Mouse (Mus musculus) gastrocnemius, postnatal 10 days (tissue): ENCODE measurements at regions not wholly inside any gene's neighbourhood (a gene's known extent, or its start where the extent isn't known, plus 50 kb on each side); places are given as distances from the start of the nearest gene placed in this dataset.
A peak's percentile ranks its signal among the peaks of the same experiment; 100 is the strongest.

Experiments
- DNase-seq: peaks from one replicate; pipeline ENCODE4 v3.0.0; 2021; ENCODE audit warnings: mixed read lengths

- no peak for DNase-seq
Measured at GRCm38 (mm10) chr19:15214651-15215050, 616.8 kb upstream of the Tle4 start.

GRCm38 (mm10) chr19:15212881-15213280 lies 615.0 kb upstream of the Tle4 start:
- DNase-seq = no peak

- DNase-seq = no peak
Measured at GRCm38 (mm10) chr19:15203039-15203438, 605.2 kb upstream of the Tle4 start.

- DNase-seq = no peak
Measured at GRCm38 (mm10) chr19:15201262-15201661, 603.4 kb upstream of the Tle4 start.

- no peak for DNase-seq
Measured at GRCm38 (mm10) chr19:15200792-15201191, 602.9 kb upstream of the Tle4 start.

- DNase-seq = no peak
Measured at GRCm38 (mm10) chr19:15200361-15200760, 602.5 kb upstream of the Tle4 start.

- DNase-seq = no peak
Measured at GRCm38 (mm10) chr19:15199692-15200091, 601.8 kb upstream of the Tle4 start.

- DNase-seq = no peak
Measured at GRCm38 (mm10) chr19:15175221-15175620, 577.4 kb upstream of the Tle4 start.

- no peak for DNase-seq
Measured at GRCm38 (mm10) chr19:15173301-15173700, 575.5 kb upstream of the Tle4 start.

GRCm38 (mm10) chr19:15167184-15167583 lies 569.3 kb upstream of the Tle4 start:
- DNase-seq = no peak

- no peak for DNase-seq
Measured at GRCm38 (mm10) chr19:15160641-15161040, 562.8 kb upstream of the Tle4 start.

- DNase-seq = no peak
Measured at GRCm38 (mm10) chr19:15158653-15159052, 560.8 kb upstream of the Tle4 start.

GRCm38 (mm10) chr19:15158177-15158576 lies 560.3 kb upstream of the Tle4 start:
- DNase-seq = no peak

GRCm38 (mm10) chr19:15154693-15155092 lies 556.8 kb upstream of the Tle4 start:
- no peak for DNase-seq

GRCm38 (mm10) chr19:15146325-15146724 lies 548.5 kb upstream of the Tle4 start:
- no peak for DNase-seq

- no peak for DNase-seq
Measured at GRCm38 (mm10) chr19:15127122-15127521, 529.3 kb upstream of the Tle4 start.

GRCm38 (mm10) chr19:15108441-15109026 lies 510.7 kb upstream of the Tle4 start:
- no peak for DNase-seq

- no peak for DNase-seq
Measured at GRCm38 (mm10) chr19:15095054-15095453, 497.2 kb upstream of the Tle4 start.

GRCm38 (mm10) chr19:15093534-15093933 lies 495.7 kb upstream of the Tle4 start:
- no peak for DNase-seq

GRCm38 (mm10) chr19:15080638-15081037 lies 482.8 kb upstream of the Tle4 start:
- DNase-seq = no peak

- no peak for DNase-seq
Measured at GRCm38 (mm10) chr19:15057801-15058200, 459.9 kb upstream of the Tle4 start.

GRCm38 (mm10) chr19:15053582-15054141 lies 455.8 kb upstream of the Tle4 start:
- no peak for DNase-seq

- no peak for DNase-seq
Measured at GRCm38 (mm10) chr19:15052642-15053239, 454.9 kb upstream of the Tle4 start.

GRCm38 (mm10) chr19:15047896-15048295 lies 450.0 kb upstream of the Tle4 start:
- peak; percentile 34 for DNase-seq
